Mouse (Mus musculus) forebrain, embryonic 11.5 days (tissue): Measurements from ENCODE around the gene Lsp1. TPM values are rescaled to one million over a fixed set of nuclear protein-coding genes. Genes with fewer than 3 reads are reported as not detected.
A peak's percentile ranks its signal among the peaks of the same experiment; 100 is the strongest.

Experiments
- ATAC-seq: fragments of 200-750 bp; cut with Nextera tagmentation; replicated peaks from 2 replicates; pipeline ENCODE4 v1.8.0; 2017; ENCODE audit warnings: moderate TSS enrichment; ENCODE audit not compliant: low FRiP score
- DNase-seq: peaks from one replicate; pipeline ENCODE4 v3.0.0-alpha.2; 2017; ENCODE audit warnings: low spot score
- H3K27ac ChIP-seq: fragments of 300-500 bp; sonication (generic); 2 replicates; pipeline ENCODE4 v1.5.1; 2014; ENCODE audit warnings: low read depth, low read length
- H3K27me3 ChIP-seq: fragments of 300-500 bp; sonication (generic); 2 replicates; pipeline ENCODE4 v1.6.1; 2014; ENCODE audit warnings: mild to moderate bottlenecking, low read length, mixed read lengths; ENCODE audit not compliant: control insufficient read depth, insufficient read depth
- H3K36me3 ChIP-seq: fragments of 300-500 bp; sonication (generic); 2 replicates; pipeline ENCODE4 v1.6.1; 2014; ENCODE audit warnings: mild to moderate bottlenecking, low read length, moderate library complexity, mixed read lengths; ENCODE audit not compliant: control insufficient read depth, insufficient read depth
- H3K4me1 ChIP-seq: fragments of 300-500 bp; sonication (generic); replicated peaks from 2 replicates; pipeline ENCODE4 v1.6.1; 2014; ENCODE audit warnings: low read length, mixed read lengths; ENCODE audit not compliant: control insufficient read depth, insufficient read depth
- H3K4me2 ChIP-seq: fragments of 300-500 bp; sonication (generic); 2 replicates; pipeline ENCODE4 v1.6.1; 2014; ENCODE audit warnings: low read depth, mild to moderate bottlenecking, low read length, moderate library complexity, mixed read lengths; ENCODE audit not compliant: severe bottlenecking
- H3K4me3 ChIP-seq: fragments of 300-500 bp; sonication (generic); 2 replicates; pipeline ENCODE4 v1.5.1; 2014; ENCODE audit warnings: low read depth, low read length
- H3K9ac ChIP-seq: fragments of 300-500 bp; sonication (generic); 2 replicates; pipeline ENCODE4 v1.6.1; 2014; ENCODE audit warnings: low read length
- H3K9me3 ChIP-seq: fragments of 300-500 bp; sonication (generic); 2 replicates; pipeline ENCODE4 v1.6.1; 2016; ENCODE audit warnings: low read length, mixed read lengths; ENCODE audit not compliant: control insufficient read depth
- WGBS: fragments of 180-500 bp; shearing (Covaris S2); extraction: QIAGEN DNeasy Blood & Tissue Kit; methylation state at CpG from one replicate; pipeline ENCODE4 v1.1.7; 2014; 5-methylcytosine and 5-hydroxymethylcytosine counted together
- polyA plus RNA-seq: library from polyadenylated mRNA; unstranded; fragments of >200 nt; fragmentation: Nextera tagmentation; extraction: Ambion mirVana; gene quantifications from 2 replicates; pipeline ENCODE4 v1.2.1, GENCODE M21; 2014

The Lsp1 gene
- polyA plus RNA-seq, 1 experiment from 2014 or later = 9.8 TPM

DNA sequence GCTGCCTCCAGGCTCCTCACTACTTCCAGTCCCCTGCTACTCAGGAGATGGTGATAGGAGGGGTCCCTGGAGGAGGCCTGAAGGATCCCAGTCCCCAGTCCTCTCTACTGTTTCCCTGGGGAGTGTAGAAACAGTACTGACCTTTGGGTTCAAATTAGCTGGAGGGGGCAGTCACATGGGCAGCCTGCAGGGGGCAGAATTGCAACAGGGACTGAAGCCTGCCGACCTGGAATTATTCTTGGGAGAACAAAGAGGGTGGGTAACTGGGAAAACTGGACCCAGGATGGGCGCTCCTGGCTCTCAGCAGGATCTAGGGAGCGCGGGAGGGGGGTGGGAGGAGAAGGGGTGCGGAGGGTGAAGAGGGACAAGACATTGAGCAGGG, 20.6 kb downstream of the Lsp1 start:
- Histone ChIP-seq H3K4me3 (peak overlapping the region; percentile 23; the same call in 1 of the 2 replicates), H3K9ac (peak overlapping the region; percentile 63), H3K36me3 (no peaks in the 10 kb centered on the region), H3K27ac (peak overlapping the region; percentile 57), H3K27me3 (no peaks in the 10 kb centered on the region), H3K4me2 (peak overlapping the region; percentile 58), H3K4me1 (peaks cover 16% of the 10 kb centered on the region), H3K9me3 (no peaks in the 10 kb centered on the region)
- ATAC-seq (peak; percentile 29; the same call in 1 of the 2 replicates), DNase-seq (peak; percentile 84)
- 4% methylated on average over 5 of the region's 5 CpGs for WGBS

DNA sequence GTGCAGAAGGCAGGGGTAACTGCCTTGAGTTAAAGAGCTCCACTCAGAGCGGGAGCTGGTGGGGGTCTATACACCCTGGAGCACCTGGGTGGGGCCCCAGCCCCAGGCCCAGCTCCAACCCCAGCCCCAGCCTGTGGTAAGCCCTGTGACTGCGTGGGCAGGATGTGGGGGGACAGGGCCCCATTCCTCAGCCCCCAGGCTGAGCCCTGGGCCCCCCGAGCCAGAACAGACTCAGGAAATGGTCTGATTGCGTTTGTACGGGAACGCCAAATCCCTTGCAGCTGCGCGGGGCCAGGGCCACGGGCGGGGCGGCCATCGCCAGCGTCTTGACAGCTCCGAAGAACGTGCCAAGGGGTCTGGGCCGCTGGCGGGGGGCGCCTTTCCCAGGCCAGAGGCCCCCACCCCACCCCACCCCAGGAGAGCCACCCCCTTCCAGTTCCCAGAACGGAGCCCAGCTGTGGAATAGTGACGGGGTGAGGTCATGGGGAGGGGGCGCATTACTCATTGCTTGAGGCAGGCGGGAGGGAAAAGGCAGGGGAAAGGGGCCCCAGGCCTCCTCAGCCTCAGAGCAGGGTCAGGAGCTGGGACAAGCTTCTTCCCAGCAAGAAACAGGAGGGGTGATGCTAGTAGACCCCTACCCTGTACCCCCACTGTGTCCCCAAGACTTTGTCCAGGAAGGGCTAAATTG, 21.1 kb downstream of the Lsp1 start:
- ATAC-seq (peak; percentile 71), DNase-seq (peak; percentile 75)
- no peaks in the 10 kb centered on the region for H3K36me3 ChIP-seq
- H3K4me2 ChIP-seq = peak overlapping the region; percentile 58
- H3K4me1 ChIP-seq = peaks cover 17% of the 10 kb centered on the region
- whole genome bisulfite sequencing = 1% methylated on average over 21 of the region's 22 CpGs
- H3K9me3 ChIP-seq = no peaks in the 10 kb centered on the region
- H3K27ac ChIP-seq = peak overlapping the region; percentile 57
- H3K27me3 ChIP-seq = no peaks in the 10 kb centered on the region
- H3K9ac ChIP-seq = peak overlapping the region; percentile 63
- peak overlapping the region; percentile 23 for H3K4me3 ChIP-seq

DNA sequence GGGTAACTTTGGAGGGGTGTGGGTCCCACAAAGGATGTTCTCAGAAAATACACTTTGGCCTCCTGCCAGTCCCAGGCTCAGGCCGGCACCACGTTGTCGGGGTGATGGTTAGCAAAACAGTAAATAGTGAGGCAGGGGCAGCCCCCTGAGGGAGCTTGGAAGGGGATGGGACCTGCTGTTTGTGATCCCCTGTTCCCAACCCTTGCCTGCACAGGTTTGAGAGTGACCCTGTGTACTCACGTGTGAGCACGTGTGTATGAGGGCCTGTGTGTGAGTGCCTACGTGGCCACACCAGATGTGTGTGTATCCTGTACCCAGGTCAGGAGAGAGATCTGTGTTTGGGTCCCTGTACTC, 21.6 kb downstream of the Lsp1 start:
- peak overlapping the region; percentile 58; the same call in 1 of the 2 replicates for H3K4me2 ChIP-seq
- H3K4me3 ChIP-seq = no peak overlapping the region
- peak; percentile 63 for DNase-seq
- no peaks in the 10 kb centered on the region for H3K36me3 ChIP-seq
- peak overlapping the region; percentile 18 for H3K27ac ChIP-seq
- WGBS = 19% methylated on average over 6 of the region's 6 CpGs
- peak overlapping the region; percentile 63 for H3K9ac ChIP-seq
- no peaks in the 10 kb centered on the region for H3K27me3 ChIP-seq
- peak; percentile 24 for ATAC-seq
- H3K9me3 ChIP-seq = no peaks in the 10 kb centered on the region
- peaks cover 21% of the 10 kb centered on the region for H3K4me1 ChIP-seq

DNA sequence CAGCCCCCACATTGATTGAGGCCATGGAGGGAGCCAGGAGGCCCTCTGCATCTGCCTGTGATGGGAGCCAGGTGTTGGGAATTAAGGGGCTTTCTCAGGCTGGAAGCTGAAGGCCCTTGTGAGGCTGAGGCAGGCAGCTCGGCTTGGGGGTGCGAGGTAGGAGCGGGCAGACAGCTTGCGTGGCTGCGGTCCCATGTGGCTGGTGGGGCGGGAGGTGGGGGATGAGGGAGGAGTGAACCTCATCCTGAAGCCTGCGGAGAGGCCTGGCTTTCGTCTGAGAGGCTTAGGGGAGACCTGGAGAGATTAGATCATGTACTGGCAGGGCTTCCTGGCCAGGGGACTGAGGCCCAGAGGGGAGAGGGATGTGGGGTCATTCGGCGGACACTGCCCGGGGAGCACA, 22.5 kb downstream of the Lsp1 start:
- Histone ChIP-seq H3K27ac (0 out of 2 replicates have a peak overlapping the region, but pooled peaks have one; percentile 18), H3K9me3 (no peaks in the 10 kb centered on the region), H3K36me3 (no peaks in the 10 kb centered on the region), H3K27me3 (no peaks in the 10 kb centered on the region), H3K4me2 (no peak overlapping the region), H3K4me3 (no peak overlapping the region), H3K9ac (no peak overlapping the region), H3K4me1 (peaks cover 25% of the 10 kb centered on the region)
- DNase-seq = no peak
- no peak for ATAC-seq
- 63% methylated on average over 11 of the region's 11 CpGs for WGBS

DNA sequence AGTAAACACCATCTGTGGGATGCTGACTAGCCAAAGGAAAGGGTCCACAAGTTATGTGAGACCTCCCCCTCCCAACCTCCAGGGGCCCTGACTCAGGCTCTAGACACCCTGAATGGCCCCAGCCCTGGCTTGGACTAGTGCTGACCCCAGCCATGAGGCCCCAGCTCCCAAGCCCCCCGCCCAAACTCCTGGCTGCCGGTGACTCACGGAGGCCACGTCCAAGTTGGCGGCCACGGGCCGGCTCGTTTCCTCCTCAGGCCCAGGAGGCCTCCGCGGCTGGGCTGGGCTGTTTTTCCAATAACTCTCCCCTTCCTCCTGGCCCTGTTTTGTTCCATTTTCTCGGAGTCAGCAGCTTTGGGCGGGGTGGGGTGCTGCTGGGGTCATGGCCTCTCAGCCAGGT, 24.2 kb downstream of the Lsp1 start:
- H3K4me3 ChIP-seq = no peak overlapping the region
- no peak overlapping the region for H3K4me2 ChIP-seq
- no peak overlapping the region for H3K27ac ChIP-seq
- no peaks in the 10 kb centered on the region for H3K27me3 ChIP-seq
- H3K36me3 ChIP-seq = no peaks in the 10 kb centered on the region
- peaks cover 25% of the 10 kb centered on the region for H3K4me1 ChIP-seq
- 88% methylated on average over 12 of the region's 12 CpGs for WGBS
- H3K9ac ChIP-seq = no peak overlapping the region
- no peak for ATAC-seq
- H3K9me3 ChIP-seq = no peaks in the 10 kb centered on the region
- DNase-seq = no peak

DNA sequence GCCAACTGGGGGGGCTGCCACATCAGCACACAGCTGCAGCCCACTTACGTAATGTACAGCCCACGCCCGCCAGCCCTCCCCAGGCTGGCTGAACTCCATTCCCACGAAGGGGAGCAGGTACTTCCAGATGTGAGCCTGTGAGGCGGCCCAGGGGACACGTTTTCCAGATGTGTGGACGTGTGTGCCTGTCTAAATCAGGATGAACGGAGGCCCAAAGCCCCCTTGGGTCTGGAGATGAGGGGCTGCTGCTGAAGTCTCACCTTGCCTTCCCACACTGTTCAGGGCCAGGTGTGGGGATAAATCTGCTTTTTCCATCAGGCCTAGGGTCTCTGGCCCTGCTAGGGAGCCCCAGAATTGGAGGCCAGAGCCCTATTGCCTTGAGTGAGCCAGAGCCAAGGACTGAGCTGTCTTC, 26.1 kb downstream of the Lsp1 start:
- H3K9me3 ChIP-seq = no peaks in the 10 kb centered on the region
- no peak overlapping the region for H3K27ac ChIP-seq
- DNase-seq (no peak), ATAC-seq (no peak)
- peak overlapping the region; percentile 6; the same call in 1 of the 2 replicates for H3K9ac ChIP-seq
- H3K27me3 ChIP-seq = no peaks in the 10 kb centered on the region
- H3K4me2 ChIP-seq = no peak overlapping the region
- H3K4me3 ChIP-seq = no peak overlapping the region
- 76% methylated on average over 8 of the region's 8 CpGs for WGBS
- H3K4me1 ChIP-seq = peaks cover 21% of the 10 kb centered on the region
- H3K36me3 ChIP-seq = no peaks in the 10 kb centered on the region

DNA sequence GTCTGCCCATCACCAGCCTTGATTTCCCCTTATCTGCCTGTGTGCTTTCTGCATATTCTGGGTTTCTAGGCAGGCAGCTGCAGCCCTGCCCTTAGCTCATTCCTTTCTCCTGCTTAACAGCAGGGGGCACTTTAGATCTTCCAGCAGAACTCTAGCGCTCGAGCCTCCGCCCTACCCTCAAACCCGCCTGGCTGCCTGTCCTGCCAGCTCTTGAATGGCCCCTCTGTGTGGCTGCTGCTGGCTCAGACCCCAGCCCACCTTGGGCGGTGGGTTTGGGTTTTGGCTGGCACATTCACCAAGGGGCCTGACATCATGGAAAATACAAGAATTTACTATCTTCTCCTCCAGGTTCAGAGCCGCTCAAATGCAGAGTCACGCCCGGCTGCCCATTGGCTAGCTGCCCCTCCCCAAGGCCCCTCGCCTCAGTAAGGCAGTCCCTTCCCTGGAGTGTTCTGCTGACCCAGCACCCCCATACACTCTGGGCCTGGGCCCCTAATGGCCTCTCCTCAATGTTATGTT, 26.8 kb downstream of the Lsp1 start:
- peak; percentile 78 for DNase-seq
- H3K36me3 ChIP-seq = no peaks in the 10 kb centered on the region
- 18% methylated on average over 9 of the region's 9 CpGs for WGBS
- peak; percentile 72 for ATAC-seq
- no peak overlapping the region for H3K27ac ChIP-seq
- 0 out of 2 replicates have a peak overlapping the region, but pooled peaks have one; percentile 18 for H3K4me2 ChIP-seq
- peak overlapping the region; percentile 24; the same call in 1 of the 2 replicates for H3K9ac ChIP-seq
- H3K4me3 ChIP-seq = no peak overlapping the region
- no peaks in the 10 kb centered on the region for H3K9me3 ChIP-seq
- peaks cover 14% of the 10 kb centered on the region; the same call in 1 of the 2 replicates for H3K4me1 ChIP-seq
- H3K27me3 ChIP-seq = no peaks in the 10 kb centered on the region

- ATAC-seq (no peak), DNase-seq (no peak)
- no peak overlapping the region for H3K9ac ChIP-seq
- no peaks in the 10 kb centered on the region for H3K9me3 ChIP-seq
- no peak overlapping the region for H3K4me3 ChIP-seq
- no peak overlapping the region for H3K27ac ChIP-seq
- H3K4me1 ChIP-seq = peaks cover 11% of the 10 kb centered on the region; the same call in 1 of the 2 replicates
- no peaks in the 10 kb centered on the region for H3K27me3 ChIP-seq
- H3K4me2 ChIP-seq = no peak overlapping the region
- H3K36me3 ChIP-seq = no peaks in the 10 kb centered on the region
- WGBS = 83% methylated on average over 3 of the region's 3 CpGs
Observed at GRCm38 (mm10) chr7:142488053-142488452, 27.4 kb downstream of the Lsp1 start.

- no peak for DNase-seq
- H3K36me3 ChIP-seq = no peaks in the 10 kb centered on the region
- 84% methylated on average over 8 of the region's 8 CpGs for WGBS
Observed at GRCm38 (mm10) chr7:142493535-142493934, 32.9 kb downstream of the Lsp1 start.

More at GRCm38 (mm10) chr7:142493535-142493934, 32.9 kb downstream of the Lsp1 start:
- H3K4me1 ChIP-seq = no peaks in the 10 kb centered on the region
- H3K4me3 ChIP-seq = no peak overlapping the region
- H3K9ac ChIP-seq = no peak overlapping the region
- H3K27ac ChIP-seq = no peak overlapping the region
- H3K9me3 ChIP-seq = no peaks in the 10 kb centered on the region
- ATAC-seq = no peak
- H3K4me2 ChIP-seq = no peak overlapping the region
- H3K27me3 ChIP-seq = no peaks in the 10 kb centered on the region
